Mouse (Mus musculus) adrenal gland (tissue): ENCODE results near the gene Nkain2.

Source experiments
- intact Hi-C: fragments of 180-260 bp; cut with DNase I; formaldehyde crosslinking; loops from one replicate; pipeline ENCODE4 v1.15.1; 2025

Gene Nkain2

GRCm38 (mm10) chr10:32576559-32577275 lies 313.5 kb downstream of the Nkain2 start:
- intact Hi-C loops = no loop called here

- intact Hi-C loops = no loop called here
Measured at GRCm38 (mm10) chr10:32557673-32558072, 332.6 kb downstream of the Nkain2 start.

- intact Hi-C loops = no loop called here
Measured at GRCm38 (mm10) chr10:32536057-32536456, 354.2 kb downstream of the Nkain2 start.

DNA sequence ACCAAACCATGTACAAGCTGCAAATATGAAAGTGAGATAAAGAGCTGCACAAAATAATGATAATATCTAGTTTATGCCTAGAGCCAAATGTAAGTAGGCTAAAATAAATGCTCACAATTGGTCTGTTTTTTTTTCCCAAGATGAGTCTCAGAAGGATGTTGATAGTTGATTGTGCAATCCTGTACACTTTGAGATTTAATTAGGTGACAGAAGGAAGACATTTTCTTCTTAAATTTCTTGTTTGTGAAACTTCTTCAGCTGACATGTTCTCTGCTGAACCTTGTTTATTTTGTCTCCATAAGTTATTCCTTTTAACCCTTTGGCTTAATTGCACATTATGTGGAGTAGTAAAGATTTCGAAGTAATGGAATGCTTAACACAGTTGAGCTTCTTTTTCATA lies 379.4 kb downstream of the Nkain2 start:
- intact Hi-C loops = no loop called here

- intact Hi-C loops = no loop called here
Measured at GRCm38 (mm10) chr10:32494591-32495182, 395.6 kb downstream of the Nkain2 start.

DNA sequence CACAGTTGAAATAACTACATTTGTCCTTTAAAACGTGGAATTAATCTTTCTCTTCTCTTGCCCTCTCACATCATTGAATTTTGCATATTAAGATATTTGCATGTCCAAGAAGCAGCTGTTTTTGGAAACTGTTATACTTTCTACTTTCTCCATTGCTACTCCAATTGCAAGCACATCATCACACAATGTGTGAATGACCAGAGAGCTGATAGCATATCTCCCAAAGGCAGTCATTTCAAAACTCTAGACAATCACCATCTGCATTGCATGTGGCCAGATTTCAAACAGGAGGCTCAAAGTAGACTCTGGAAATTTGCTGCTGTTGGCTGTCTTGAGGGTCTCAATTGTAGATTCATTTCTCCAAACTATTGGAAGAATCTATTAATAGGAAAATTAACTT lies 396.7 kb downstream of the Nkain2 start:
- intact Hi-C loops = no loop called here

DNA sequence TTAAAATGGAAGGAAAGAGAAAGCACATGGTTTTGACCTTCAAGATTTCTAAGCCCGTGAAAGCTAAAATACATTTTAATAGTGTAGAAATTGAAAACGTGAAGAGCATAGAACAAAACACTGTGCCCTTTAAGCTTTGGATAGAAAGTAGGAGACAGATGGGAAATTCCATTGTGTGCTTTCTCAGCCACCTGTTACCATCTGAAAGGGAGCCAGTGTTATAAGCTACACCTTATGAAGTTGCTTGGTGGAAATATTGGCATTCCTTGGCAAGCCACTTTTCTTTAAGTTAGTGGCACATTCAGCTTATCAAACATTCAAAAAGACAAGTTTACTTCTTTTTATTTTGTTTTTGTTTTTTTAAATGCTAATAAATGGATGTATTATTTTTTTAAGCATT lies 427.5 kb downstream of the Nkain2 start:
- intact Hi-C loops = no loop called here

DNA sequence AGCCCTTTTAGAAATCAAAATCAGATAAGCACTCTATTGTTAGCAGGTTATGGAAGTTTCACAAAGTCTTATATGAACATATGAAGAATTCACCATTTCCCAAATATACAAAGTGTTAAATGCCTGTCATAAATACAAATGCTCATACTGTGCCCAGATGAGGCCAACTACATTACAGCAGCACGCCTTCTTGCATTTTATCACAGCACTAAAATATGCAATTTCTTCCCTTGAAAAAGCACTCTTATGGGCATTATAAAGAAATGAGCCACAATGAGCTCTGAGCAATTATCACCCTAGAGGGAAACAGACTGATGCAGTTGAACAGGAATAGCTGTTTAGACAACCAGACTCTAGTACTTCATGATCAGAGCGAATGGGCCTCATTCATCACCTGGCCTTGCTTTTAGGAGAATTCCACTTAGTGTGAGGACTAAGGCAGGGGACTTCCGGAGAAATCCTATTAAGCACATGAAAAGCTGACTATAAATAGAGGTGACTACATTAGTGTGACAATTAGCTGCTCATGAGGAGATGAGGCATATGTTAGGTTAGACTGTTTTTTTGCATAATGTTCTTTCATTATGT lies 450.2 kb downstream of the Nkain2 start:
- intact Hi-C loops = no loop called here

GRCm38 (mm10) chr10:32414228-32414627 lies 476.0 kb downstream of the Nkain2 start:
- intact Hi-C loops = no loop called here

GRCm38 (mm10) chr10:32411331-32411730 lies 478.9 kb downstream of the Nkain2 start:
- intact Hi-C loops = no loop called here

DNA sequence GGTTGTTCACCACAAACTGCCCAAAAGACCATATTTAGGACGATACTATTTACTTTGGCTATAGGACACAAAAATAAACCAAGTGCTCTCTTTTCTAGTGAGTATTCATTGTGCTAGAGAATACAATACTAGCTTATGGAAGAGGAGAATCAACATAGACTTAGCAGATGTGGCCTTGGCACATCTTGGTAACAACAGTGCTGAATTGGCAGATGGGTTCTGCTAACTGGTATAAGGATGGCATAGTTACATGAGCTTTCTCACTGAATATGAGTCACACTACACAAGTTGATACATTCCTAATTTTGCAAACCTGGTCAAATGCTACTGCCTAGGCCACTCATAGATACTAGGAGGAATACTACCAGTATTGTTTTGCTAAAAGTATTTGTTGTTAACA lies 489.3 kb downstream of the Nkain2 start:
- intact Hi-C loops = no loop called here

- intact Hi-C loops = no loop called here
Measured at GRCm38 (mm10) chr10:32393859-32394521, 496.3 kb downstream of the Nkain2 start.

- intact Hi-C loops = no loop called here
Measured at GRCm38 (mm10) chr10:32393326-32393725, 496.9 kb downstream of the Nkain2 start.

GRCm38 (mm10) chr10:32312754-32313153 lies 577.5 kb downstream of the Nkain2 start:
- intact Hi-C loops = no loop called here

GRCm38 (mm10) chr10:32301024-32301597 lies 589.2 kb downstream of the Nkain2 start:
- intact Hi-C loops = no loop called here

- intact Hi-C loops = no loop called here
Measured at GRCm38 (mm10) chr10:32290487-32290886, 599.8 kb downstream of the Nkain2 start.

GRCm38 (mm10) chr10:32283690-32284089 lies 606.6 kb downstream of the Nkain2 start:
- intact Hi-C loops = no loop called here

- intact Hi-C loops = no loop called here
Measured at GRCm38 (mm10) chr10:32243266-32243882, 646.9 kb downstream of the Nkain2 start.

GRCm38 (mm10) chr10:32241168-32241567 lies 649.1 kb downstream of the Nkain2 start:
- intact Hi-C loops = no loop called here

GRCm38 (mm10) chr10:32182951-32183350 lies 707.3 kb downstream of the Nkain2 start:
- intact Hi-C loops = no loop called here

- intact Hi-C loops = no loop called here
Measured at GRCm38 (mm10) chr10:32091354-32091753, 798.9 kb downstream of the Nkain2 start.
